9 mouse cellular contexts compared by ENCODE assay signal in genomic region chr6:48851820-48852491, GRCm38 (mm10). TPM values are rescaled to one million over a fixed set of nuclear protein-coding genes. Genes with fewer than 3 reads are reported as not detected.
DNase-seq lines count a peak whose midpoint lies in the region; ATAC-seq and TF ChIP-seq lines count a peak whose summit lies in the region.
"Had no signal": no experiment of that assay in that cellular context is flagged by ENCODE, and none has a peak within 500 bp of the region (broad histone marks: within the 10 kb centered on the region; RNA-seq: fewer than 3 reads in every experiment).

No protein-coding gene starts in this region.

- peak; percentile 56 to 64 for DNase-seq in urinary bladder, adult 18-20 months (ENCODE audit: low spot score in 2 of 2)
- no peak for DNase-seq in urinary bladder, adult 2 months (ENCODE audit: low spot score)
- DNase-seq in kidney, adult 9 months = peak; percentile 71
- no peak for DNase-seq in frontal cortex, postnatal 36 days (ENCODE audit: low spot score in 2 of 2)
- DNase-seq in spleen, postnatal 36 days (ENCODE audit: low spot score in 2 of 2) = no peak

- WGBS in heart, embryonic 11.5 days (ENCODE audit: insufficient replicate concordance) = under 1% methylated on average over 28 of the region's 29 CpGs
- WGBS in lung, embryonic 16.5 days = under 1% methylated on average over 29 of the region's 29 CpGs
- WGBS in small intestine, adult 2 months = 8% methylated on average over 28 of the region's 29 CpGs

- ATAC-seq in heart, embryonic 11.5 days (replicated peaks; ENCODE audit: insufficient number of reproducible peaks, low FRiP score, low TSS enrichment) = no peak
- ATAC-seq in lung, embryonic 16.5 days (ENCODE audit: low read depth) = peak; percentile 88

- no peaks in the 10 kb centered on the region for H3K4me1 ChIP-seq in heart, embryonic 11.5 days (ENCODE audit: control insufficient read depth, insufficient read depth, low read length)
- H3K4me1 ChIP-seq in lung, embryonic 16.5 days (replicated peaks; ENCODE audit: control insufficient read depth, insufficient read depth, low read length) = peaks cover 9% of the 10 kb centered on the region
- no peaks in the 10 kb centered on the region for H3K4me1 ChIP-seq in small intestine, adult 2 months (ENCODE audit: control insufficient read depth, insufficient read depth, insufficient read length, low read length)

- no peaks in the 10 kb centered on the region for H3K9me3 ChIP-seq in heart, embryonic 11.5 days (replicated peaks; ENCODE audit: control insufficient read depth, low read length)
- no peaks in the 10 kb centered on the region; the same call in 1 of the 2 replicates for H3K9me3 ChIP-seq in lung, embryonic 16.5 days (ENCODE audit: control insufficient read depth, low read length)

- TF ChIP-seq CTCF in small intestine, adult 2 months (IDR thresholded peaks at IDR 0.05; ENCODE audit: extremely low read depth, insufficient read length, insufficient replicate concordance, low read depth, low read length) = no peak

- peak overlapping the region; percentile 43 for H3K4me3 ChIP-seq in heart, embryonic 11.5 days (ENCODE audit: low read depth, low read length)
- H3K4me3 ChIP-seq in lung, embryonic 16.5 days (ENCODE audit: low read length) = peak overlapping the region; percentile 48
- H3K4me3 ChIP-seq in small intestine, adult 2 months (ENCODE audit: low read depth, low read length) = peak overlapping the region; percentile 34

- H3K27me3 ChIP-seq in heart, embryonic 11.5 days (ENCODE audit: control insufficient read depth, insufficient read depth, low read length) = no peaks in the 10 kb centered on the region
- H3K27me3 ChIP-seq in lung, embryonic 16.5 days (ENCODE audit: control insufficient read depth, insufficient read depth, low read depth, low read length) = no peaks in the 10 kb centered on the region
- no peaks in the 10 kb centered on the region for H3K27me3 ChIP-seq in small intestine, adult 2 months (ENCODE audit: control insufficient read depth, insufficient read depth, low read length)
- H3K27me3 ChIP-seq: CH12.LX had no signal

- H3K27ac ChIP-seq in heart, embryonic 11.5 days (ENCODE audit: low read depth, low read length) = peak overlapping the region; percentile 65; the same call in 1 of the 2 replicates
- H3K27ac ChIP-seq in lung, embryonic 16.5 days (ENCODE audit: low read length) = peak overlapping the region; percentile 97
- peak overlapping the region; percentile 22 for H3K27ac ChIP-seq in small intestine, adult 2 months (ENCODE audit: insufficient read depth, low read depth, low read length)

- no peak for TF ChIP-seq POLR2A in small intestine, adult 2 months (IDR thresholded peaks at IDR 0.05; ENCODE audit: low read depth, low read length)

- peak overlapping the region; percentile 74 for H3K4me2 ChIP-seq in heart, embryonic 11.5 days
- H3K4me2 ChIP-seq in lung, embryonic 16.5 days (ENCODE audit: low read depth, low read length) = peak overlapping the region; percentile 72

- H3K9ac ChIP-seq in heart, embryonic 11.5 days (ENCODE audit: low read depth, low read length) = peak overlapping the region; percentile 70
- H3K9ac ChIP-seq in lung, embryonic 16.5 days (ENCODE audit: low read length) = peak overlapping the region; percentile 66

- H3K36me3 ChIP-seq in heart, embryonic 11.5 days (ENCODE audit: control insufficient read depth, insufficient read depth, low read length) = no peaks in the 10 kb centered on the region
- H3K36me3 ChIP-seq in lung, embryonic 16.5 days (ENCODE audit: control insufficient read depth, insufficient read depth, low read length) = no peaks in the 10 kb centered on the region
- no peaks in the 10 kb centered on the region for H3K36me3 ChIP-seq in small intestine, adult 2 months (ENCODE audit: control insufficient read depth, insufficient read depth, low read length)

RNA-seq across cellular contexts. Expression of gene Tmem176b, which starts 10.7 kb away (rescaled TPM):
- polyA plus RNA-seq in urinary bladder, adult 2 months (2012; rRNA removed) = 391 and 400 TPM in 2 replicates
- 219 and 237 TPM in 2 replicates for polyA plus RNA-seq in heart, embryonic 11.5 days (2014; fragmentation: Nextera tagmentation; extraction: Ambion mirVana)
- polyA plus RNA-seq in lung, embryonic 16.5 days (2015; fragmentation: Nextera tagmentation; extraction: Ambion mirVana) = 450 and 479 TPM in 2 replicates
- 118 and 211 TPM in 2 replicates for polyA plus RNA-seq in small intestine, adult 2 months (2012; rRNA removed)

RNA-seq across cellular contexts. Expression of gene Tmem176a, which starts 11.2 kb away (rescaled TPM):
- polyA plus RNA-seq in urinary bladder, adult 2 months (2012; rRNA removed) = 133 and 146 TPM in 2 replicates
- 104 and 108 TPM in 2 replicates for polyA plus RNA-seq in heart, embryonic 11.5 days (2014; fragmentation: Nextera tagmentation; extraction: Ambion mirVana)
- 242 and 258 TPM in 2 replicates for polyA plus RNA-seq in lung, embryonic 16.5 days (2015; fragmentation: Nextera tagmentation; extraction: Ambion mirVana)
- polyA plus RNA-seq in small intestine, adult 2 months (2012; rRNA removed) = 52.3 and 84.3 TPM in 2 replicates

RNA-seq across cellular contexts. Expression of gene Aoc1, which starts 20.7 kb away (rescaled TPM):
- polyA plus RNA-seq in urinary bladder, adult 2 months (2012; rRNA removed) = 0.08 and 0.18 TPM in 2 replicates
- polyA plus RNA-seq in heart, embryonic 11.5 days (2014; fragmentation: Nextera tagmentation; extraction: Ambion mirVana) = not detected in 2 replicates
- 0.30 TPM in 1 of 2 replicates, not detected in the other for polyA plus RNA-seq in lung, embryonic 16.5 days (2015; fragmentation: Nextera tagmentation; extraction: Ambion mirVana)
- polyA plus RNA-seq in small intestine, adult 2 months (2012; rRNA removed) = 85.5 and 894 TPM in 2 replicates

Comparison
In these comparisons a context has a peak if more than half of its experiments do, and no peak if none do; other contexts are left out.
1. DNase-seq: peak in urinary bladder, adult 18-20 months (2 of 2) and kidney, adult 9 months (single experiment); none in urinary bladder, adult 2 months (single experiment), frontal cortex, postnatal 36 days (0 of 2) and spleen, postnatal 36 days (0 of 2).
2. H3K27ac ChIP-seq: peak in every context shown above with its lines; median percentile 97 in lung, embryonic 16.5 days; 65 in heart, embryonic 11.5 days; 22 in small intestine, adult 2 months.
3. RNA of gene Aoc1, which starts 20.7 kb away (polyA plus RNA-seq): 85.5 to 894 TPM in small intestine, adult 2 months; 0.30 TPM in lung, embryonic 16.5 days, 0.08 to 0.18 TPM in urinary bladder, adult 2 months and not detected in heart, embryonic 11.5 days; every median in the first group is over 10 times any median in the second.
4. Peak in every context shown above with its lines, with median percentiles within 50 percentile points of each other: H3K4me3 ChIP-seq.